Mouse (Mus musculus): ENCODE measurements around the gene Shmt2.

- TF ChIP-seq CTCF (IDR thresholded peaks at IDR 0.05; ENCODE audit: insufficient read depth, low read length): no peak
- TF ChIP-seq POLR2A (IDR thresholded peaks at IDR 0.05; ENCODE audit: borderline replicate concordance, extremely low read depth, low read depth, low read length): no peak
These were observed 3.8 kb upstream of the Shmt2 start for GRCm38 (mm10) chr10:127526048-127526447.
